Mouse (Mus musculus): Measurements from ENCODE around the gene Mapk8ip1.

- no peak for TF ChIP-seq CTCF (IDR thresholded peaks at IDR 0.05; ENCODE audit: low read depth, low read length)
- TF ChIP-seq POLR2AphosphoS5 (IDR thresholded peaks at IDR 0.05; ENCODE audit: insufficient replicate concordance, low read depth, low read length) = no peak
These were observed 14.1 kb downstream of the Mapk8ip1 start for GRCm38 (mm10) chr2:92386821-92387570.
